Mouse (Mus musculus) megakaryocyte, embryonic 14.5 days (primary cell): ENCODE measurements at regions not wholly inside any gene's neighbourhood (a gene's known extent, or its start where the extent isn't known, plus 50 kb on each side); places are given as distances from the start of the nearest gene placed in this dataset.
A peak's percentile ranks its signal among the peaks of the same experiment; 100 is the strongest.

Source experiments
- H3K27me3 ChIP-seq: replicated peaks from 2 replicates; pipeline ENCODE3; 2012; ENCODE audit warnings: inconsistent platforms
- H3K36me3 ChIP-seq: replicated peaks from 2 replicates; pipeline ENCODE3; 2012; ENCODE audit warnings: low read length, inconsistent platforms, mixed read lengths
- H3K4me1 ChIP-seq: 2 replicates; pipeline ENCODE4 v1.6.1; 2012; ENCODE audit warnings: inconsistent platforms
- H3K4me3 ChIP-seq: replicated peaks from 2 replicates; pipeline ENCODE3; 2012; ENCODE audit warnings: moderate library complexity, mild to moderate bottlenecking, inconsistent platforms
- H3K9me3 ChIP-seq: 2 replicates; pipeline ENCODE4 v1.6.1; 2012; ENCODE audit warnings: inconsistent platforms
- FLI1 ChIP-seq: IDR thresholded peaks from 2 replicates; pipeline ENCODE4 v1.6.1; 2012; ENCODE audit warnings: low read length, inconsistent platforms, mixed read lengths
- GATA1 ChIP-seq: IDR thresholded peaks from 3 replicates; pipeline ENCODE4 v1.6.1; 2012; ENCODE audit warnings: mixed read lengths, low read length, inconsistent platforms, borderline replicate concordance

DNA sequence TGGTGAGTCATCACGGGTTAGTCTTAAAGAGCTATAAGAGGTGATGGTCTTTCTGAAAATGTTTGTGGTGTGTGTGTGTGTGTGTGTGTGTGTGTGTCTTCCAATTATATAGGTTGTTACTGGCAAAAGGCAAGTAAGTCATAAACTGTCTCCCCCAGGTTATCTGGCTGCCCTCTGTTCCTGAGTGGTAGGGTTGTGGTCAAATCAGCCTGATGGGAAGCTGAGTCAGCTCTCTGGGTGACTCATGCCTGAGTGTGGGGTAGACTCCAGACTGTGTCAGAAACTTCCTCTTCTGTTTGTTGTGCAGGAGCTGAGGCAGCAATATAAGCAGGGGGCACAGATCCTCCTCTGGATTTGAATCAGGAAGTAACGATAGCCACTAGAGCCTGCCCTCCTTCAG is 656.8 kb upstream of the Tgif2lx2 start:
- peaks cover 2% of the 10 kb centered on the region for H3K27me3 ChIP-seq
- TF ChIP-seq FLI1 (no peak), GATA1 (0 out of 3 replicates have a peak, but pooled peaks have one; percentile 43)
- peaks cover 11% of the 10 kb centered on the region for H3K4me1 ChIP-seq
- no peaks in the 10 kb centered on the region for H3K36me3 ChIP-seq
- H3K4me3 ChIP-seq: no peak overlapping the region
- H3K9me3 ChIP-seq: no peaks in the 10 kb centered on the region
